Mouse (Mus musculus) liver, postnatal 0 days (tissue): ENCODE measurements at regions not wholly inside any gene's neighbourhood (a gene's known extent, or its start where the extent isn't known, plus 50 kb on each side); places are given as distances from the start of the nearest gene placed in this dataset.

Experiments
- CTCF ChIP-seq: sonication (generic); IDR thresholded peaks from 2 replicates; pipeline ENCODE4 v1.5.1; 2016; ENCODE audit warnings: antibody characterized with exemption, low read depth
- EP300 ChIP-seq: IDR thresholded peaks from 2 replicates; pipeline ENCODE4 v1.6.1; 2016; ENCODE audit warnings: antibody characterized with exemption, low read depth, mild to moderate bottlenecking

- TF ChIP-seq CTCF (no peak), EP300 (no peak)
These were observed 130.8 kb upstream of the Fbxo11 start for GRCm38 (mm10) chr17:88195893-88196292.
